Mouse (Mus musculus) left cerebral cortex, postnatal 10 days (tissue): ENCODE measurements around the gene Egfl6. TPM values are rescaled to one million over a fixed set of nuclear protein-coding genes. Genes with fewer than 3 reads are reported as not detected.
A peak's percentile ranks its signal among the peaks of the same experiment; 100 is the strongest.
"Not testable (repeated sequence)": the region's sequence is repeated elsewhere in the genome, so short reads cannot be mapped to it uniquely, and the experiment has no call there.

Experiments used
- DNase-seq, 2 experiments: peaks; one replicate each; pipeline ENCODE4 v3.0.0; 2021 to 2022; ENCODE audit warnings: low spot score in 2 of 2, mixed read lengths in 1 of 2; ENCODE audit errors: extremely low spot score in 1 of 2
- intact Hi-C: fragments of 180-260 bp; cut with DNase I; formaldehyde crosslinking; loops from one replicate; pipeline ENCODE4 v1.15.1; 2025
- total RNA-seq, 2 experiments: library from RNA; stranded (reverse); gene quantifications; 2 replicates each; pipeline ENCODE4 v1.2.3; 2021

Gene Egfl6
- total RNA-seq, 2 experiments from 2014 or later = 3.1 to 3.5 TPM

DNA sequence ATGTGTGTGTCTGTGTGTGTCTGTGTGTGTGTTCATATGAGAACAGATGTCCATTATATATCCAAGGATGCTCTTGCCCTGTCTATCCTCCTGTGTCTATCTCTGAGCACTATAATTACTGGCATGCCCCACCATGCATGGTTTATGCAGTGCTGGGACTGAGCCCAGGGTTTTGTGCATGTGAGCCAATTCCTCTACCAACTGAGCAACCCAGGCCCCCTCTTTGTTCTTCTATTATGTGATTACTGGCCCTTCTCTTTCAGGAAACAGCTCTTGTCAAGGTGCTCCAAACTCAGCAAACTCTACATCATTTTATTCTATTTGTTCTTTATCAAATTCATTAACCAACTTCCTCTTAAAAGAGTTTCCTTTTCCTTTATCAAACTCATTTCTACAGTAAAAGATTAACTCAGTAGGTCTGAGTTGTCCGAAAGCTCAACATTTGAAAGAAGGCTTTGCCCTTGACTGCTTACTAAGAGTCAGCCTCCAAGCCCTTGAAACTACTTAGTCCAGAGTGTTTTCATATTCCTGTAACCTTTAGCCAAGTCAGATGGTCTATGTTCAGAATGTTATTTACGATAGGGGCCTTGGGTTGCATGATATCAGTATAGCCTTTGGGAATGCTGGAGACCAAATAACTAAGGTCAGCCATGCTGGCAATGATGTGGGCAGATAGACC is 59.7 kb downstream of the Egfl6 start:
- no peak for DNase-seq
- intact Hi-C loops = no loop called here

DNA sequence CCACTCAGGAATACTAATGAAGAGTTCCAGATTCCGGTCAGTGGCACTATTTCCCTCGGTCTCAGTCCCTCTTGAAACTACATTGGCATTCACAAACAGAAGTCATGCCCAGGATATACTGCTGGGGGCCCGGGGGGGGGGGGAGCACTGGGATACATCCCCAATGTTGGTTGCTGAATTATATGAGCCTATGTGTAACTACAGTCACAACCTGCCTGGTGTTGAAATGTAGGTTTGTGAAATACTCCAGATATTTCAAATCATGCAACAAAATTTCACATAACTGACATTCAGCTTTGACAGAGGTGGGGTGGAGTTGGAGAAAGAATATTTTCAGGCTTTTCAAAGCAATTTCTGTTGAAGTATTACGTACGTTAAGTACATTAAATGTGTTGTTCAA is 64.7 kb downstream of the Egfl6 start:
- DNase-seq = no peak
- intact Hi-C loops = no loop called here

DNA sequence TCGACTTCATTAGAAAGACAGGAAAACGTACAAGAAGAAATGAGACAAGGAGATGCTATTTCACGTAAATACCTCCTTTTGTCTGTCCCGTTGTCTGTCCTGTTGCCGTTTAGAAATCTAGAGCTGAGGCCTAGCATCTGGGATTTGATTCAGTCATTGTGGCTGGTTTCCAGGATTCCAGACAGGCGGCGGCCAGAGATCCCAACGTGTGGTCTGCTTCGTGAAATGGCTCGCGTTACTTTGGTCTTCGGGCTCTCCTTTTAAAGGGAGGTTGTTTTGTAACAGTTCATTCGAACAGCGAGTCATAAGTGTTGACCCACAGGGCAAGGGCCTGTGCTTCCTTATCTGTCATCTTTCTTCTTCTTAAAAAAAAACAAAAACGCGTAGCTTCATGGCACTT is 67.2 kb downstream of the Egfl6 start, which contains the start of gene Tceanc:
Tceanc (minus strand) TSS at position 223 of the 400 bp plus-strand sequence.
- intact Hi-C loops = no loop called here
- no peak for DNase-seq

DNA sequence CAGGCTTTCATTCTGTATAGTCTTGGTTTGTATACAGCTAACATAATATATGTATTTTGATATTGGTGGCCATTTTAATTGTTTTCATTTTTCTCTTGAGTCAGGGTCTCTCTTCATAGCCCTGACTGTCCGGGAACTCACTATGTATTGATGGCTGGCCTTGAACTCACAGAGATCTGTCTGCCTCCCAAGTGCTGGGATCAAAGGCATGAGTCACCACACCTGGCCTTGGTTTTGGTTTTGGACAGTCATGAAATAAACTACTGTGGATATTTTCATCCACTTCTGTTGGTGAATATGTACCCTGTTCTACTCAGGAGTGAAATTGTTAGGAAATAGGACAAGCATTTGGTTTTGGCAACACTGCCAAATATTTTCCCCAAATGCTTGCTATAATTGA is 68.9 kb downstream of the Egfl6 start:
- intact Hi-C loops = no loop called here
- no peak for DNase-seq

DNA sequence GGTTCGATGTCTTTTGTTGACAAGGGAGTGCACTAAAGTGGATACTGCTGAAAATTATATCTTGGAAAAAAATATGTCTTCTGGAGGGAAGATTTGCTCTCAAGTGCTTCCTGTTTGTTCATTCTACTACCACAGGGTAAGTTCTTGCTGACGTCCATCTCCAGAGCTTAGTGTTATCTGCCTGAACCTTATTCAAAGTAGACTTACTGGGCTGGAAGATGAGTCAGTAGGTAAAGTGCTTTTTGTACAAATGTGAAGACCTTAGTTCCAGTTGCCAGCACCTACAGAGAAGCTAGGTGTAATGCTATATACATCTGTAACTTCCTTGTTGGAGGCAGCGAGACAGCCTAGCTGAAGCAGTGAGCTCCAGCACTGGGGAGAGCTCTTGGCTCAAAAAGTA is 69.6 kb downstream of the Egfl6 start:
- intact Hi-C loops = no loop called here

GRCm38 (mm10) chrX:166514035-166514434 is 71.5 kb downstream of the Egfl6 start:
- DNase-seq = peak in 1 of 2 experiments; percentile 15
- intact Hi-C loops = not testable (repeated sequence)

More for the DNA sequence above, 69.6 kb downstream of the Egfl6 start:
- DNase-seq = no peak

GRCm38 (mm10) chrX:166512071-166512470 is 73.4 kb downstream of the Egfl6 start:
- intact Hi-C loops = no loop called here
- no peak for DNase-seq

GRCm38 (mm10) chrX:166511107-166511506 is 74.4 kb downstream of the Egfl6 start:
- no peak for DNase-seq
- intact Hi-C loops = no loop called here

DNA sequence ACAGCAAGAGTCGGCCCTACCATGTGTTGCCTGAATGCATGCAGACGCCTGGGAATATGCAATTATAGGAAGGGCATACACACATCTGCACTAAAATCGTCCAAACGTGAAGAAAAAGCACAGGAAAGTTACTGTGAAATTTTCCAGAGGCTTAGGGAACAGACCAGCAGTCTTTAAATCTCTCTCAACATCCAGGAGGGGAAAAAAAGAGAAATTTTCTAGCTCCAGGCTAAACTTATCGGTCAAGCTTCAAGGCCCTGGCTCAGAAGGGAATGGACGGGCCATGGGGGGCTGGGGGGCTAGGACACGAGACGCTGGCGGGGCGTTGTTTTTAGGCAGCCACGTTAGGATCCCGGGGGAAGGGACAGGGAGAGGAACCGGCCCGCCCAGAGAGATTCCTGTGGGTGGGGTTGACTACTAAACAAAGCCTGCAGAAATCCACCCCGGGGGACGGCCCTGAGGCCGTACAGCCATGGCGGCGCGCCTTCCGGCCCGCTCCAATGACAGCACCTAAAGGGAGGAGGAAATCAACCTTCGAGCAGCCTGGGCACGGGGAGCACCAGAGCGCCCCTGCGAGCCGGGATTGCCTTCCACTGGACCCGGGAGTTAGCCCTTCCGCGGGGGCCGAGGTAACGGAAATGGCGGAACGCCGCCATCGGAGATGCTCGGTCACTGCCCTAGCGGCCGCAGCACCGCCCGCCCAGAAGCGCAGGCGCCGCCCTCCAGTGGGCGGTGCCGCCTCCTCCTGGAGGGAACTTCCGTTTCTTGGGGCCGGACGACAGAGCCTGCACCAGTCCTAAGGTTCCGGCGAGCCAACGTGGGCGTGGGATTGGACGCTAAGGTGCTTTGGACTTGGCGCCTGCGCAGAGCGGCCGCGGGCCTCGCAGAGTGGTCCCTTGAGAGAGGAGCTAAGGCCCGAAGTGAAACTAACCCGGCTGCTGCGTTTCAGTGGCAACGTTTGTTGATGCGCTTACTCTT is 75.5 kb downstream of the Egfl6 start:
- peak; percentile 88 to 96 for DNase-seq
- intact Hi-C loops = no loop called here

DNA sequence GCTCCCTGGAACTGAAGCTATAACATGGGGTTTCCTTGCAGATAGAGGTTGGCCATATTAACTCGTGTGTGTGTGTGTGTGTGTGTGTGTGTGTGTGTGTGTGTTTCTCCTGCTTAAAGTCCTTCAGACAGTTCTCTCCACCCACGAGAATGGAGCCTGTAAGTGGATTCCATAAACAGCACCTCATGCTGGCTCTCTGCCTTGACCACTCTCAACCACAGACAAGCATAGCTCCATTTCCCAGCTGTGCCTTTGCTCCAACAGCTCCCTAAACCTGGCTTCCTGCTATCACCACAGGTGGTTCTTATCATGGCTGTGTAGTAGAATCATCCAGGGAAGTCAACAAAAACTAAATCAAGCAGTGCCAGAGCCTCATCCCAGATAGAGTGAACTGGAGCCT is 81.1 kb downstream of the Egfl6 start:
- DNase-seq = no peak
- intact Hi-C loops = no loop called here

DNA sequence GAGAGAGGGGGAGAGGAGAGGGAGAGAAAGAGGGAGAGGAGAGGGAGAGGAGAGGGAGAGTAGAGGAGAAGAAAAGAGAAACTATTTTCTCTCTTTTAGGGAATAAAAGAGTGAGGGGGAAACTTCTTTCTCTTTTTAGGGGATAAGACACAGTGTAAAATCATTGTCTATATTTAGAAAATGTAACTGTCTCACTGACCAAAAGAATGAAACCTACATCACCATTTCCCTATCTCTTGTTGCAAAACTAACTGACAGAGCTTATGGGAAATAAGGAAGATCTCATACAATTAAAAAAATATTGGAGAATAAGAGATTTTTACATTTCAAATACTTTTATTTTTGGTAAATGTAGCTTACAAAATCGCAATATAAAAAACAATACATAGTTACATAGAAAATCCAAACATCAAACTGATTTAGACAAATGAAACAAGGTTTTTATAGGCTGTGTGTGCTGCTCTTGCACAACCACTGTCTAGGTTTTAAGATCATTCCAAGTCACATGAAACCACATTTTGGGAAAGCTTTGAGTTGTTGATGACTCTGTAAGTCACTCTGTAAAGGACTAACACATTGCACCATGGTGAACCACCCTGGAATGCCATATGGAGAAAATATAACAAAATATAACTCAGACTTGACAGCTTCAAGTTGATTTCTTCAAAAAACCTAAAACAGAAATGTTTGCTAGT is 85.9 kb downstream of the Egfl6 start:
- intact Hi-C loops = no loop called here
- DNase-seq = no peak

GRCm38 (mm10) chrX:166497771-166498170 is 87.7 kb downstream of the Egfl6 start:
- no peak for DNase-seq
- intact Hi-C loops = no loop called here

DNA sequence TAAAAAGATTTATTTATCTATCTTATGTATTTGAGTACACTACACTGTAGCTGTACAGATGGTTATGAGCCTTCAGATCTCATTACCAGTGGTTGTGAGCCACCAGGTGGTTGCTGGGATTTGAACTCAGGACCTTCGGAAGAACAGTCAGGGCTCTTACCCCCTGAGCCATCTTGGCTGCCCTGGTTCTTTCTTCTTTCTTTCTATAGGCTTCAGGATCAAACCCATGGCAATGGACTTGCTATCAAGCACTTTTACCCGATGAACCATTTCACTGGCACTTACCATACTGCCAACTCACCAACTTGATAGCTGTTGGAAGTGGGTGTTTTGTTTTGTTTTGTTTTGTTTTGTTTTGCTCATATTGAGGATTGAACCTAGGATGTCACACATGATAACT is 90.5 kb downstream of the Egfl6 start:
- intact Hi-C loops = no loop called here
- DNase-seq = no peak

- DNase-seq = peak; percentile 82 to 96
- intact Hi-C loops = no loop called here
These were observed 106.0 kb downstream of the Egfl6 start, which contains the start of gene Rab9 for GRCm38 (mm10) chrX:166479365-166479983. TSS of gene Rab9 (minus strand) at chrX:166479867.

- intact Hi-C loops = no loop called here
- no peak for DNase-seq
These were observed 106.7 kb downstream of the Egfl6 start for GRCm38 (mm10) chrX:166478631-166479364.

- no peak for DNase-seq
- intact Hi-C loops = no loop called here
These were observed 108.1 kb downstream of the Egfl6 start for GRCm38 (mm10) chrX:166477393-166477792.
